In genomic region chr6:34028933-34029745, GRCm38 (mm10) we compare ENCODE assay signal across 8 mouse cellular contexts. TPM values are rescaled to one million over a fixed set of nuclear protein-coding genes. Genes with fewer than 3 reads are reported as not detected.
A peak's percentile ranks its signal among the peaks of the same experiment; 100 is the strongest.
DNase-seq lines count a peak whose midpoint lies in the region; ATAC-seq and TF ChIP-seq lines count a peak whose summit lies in the region.

Lrguk (plus strand) TSS chr6:34029448.

- H3K4me2 ChIP-seq in forebrain, embryonic 14.5 days (ENCODE audit: low read length): peak within 1 kb of the TSS; percentile 81

- intact Hi-C loops in heart, postnatal 25 days (cut with DNase I): no loop called here

- TF ChIP-seq CTCF in E14TG2a.4 (conservative IDR thresholded peaks at IDR 0.05; ENCODE audit: low read length): no peak
- no peak for TF ChIP-seq CTCF in lung, adult 2 months (IDR thresholded peaks at IDR 0.05; ENCODE audit: insufficient read depth, low read length)

- H3K4me1 ChIP-seq in E14TG2a.4 (replicated peaks; ENCODE audit: low read depth, low read length): peaks cover 11% of the 10 kb centered on the region; the same call in 1 of the 2 replicates
- H3K4me1 ChIP-seq in forebrain, embryonic 14.5 days (ENCODE audit: control insufficient read depth, insufficient read depth, low read length): 0 out of 2 replicates have a peak, but pooled peaks cover 4% of the 10 kb centered on the region
- no peaks in the 10 kb centered on the region; the same call in 1 of the 2 replicates for H3K4me1 ChIP-seq in lung, adult 2 months (ENCODE audit: control insufficient read depth, insufficient read depth, low read length)

- 0 out of 2 replicates have a peak, but pooled peaks have one; percentile 2 for TF ChIP-seq POLR2A in lung, adult 2 months (IDR thresholded peaks at IDR 0.05; ENCODE audit: borderline replicate concordance, extremely low read depth, low read depth, low read length)

- H3K9ac ChIP-seq in forebrain, embryonic 14.5 days (ENCODE audit: low read length): peak within 1 kb of the TSS; percentile 66

- H3K27ac ChIP-seq in forebrain, embryonic 14.5 days (ENCODE audit: low read depth, low read length): 0 out of 2 replicates have a peak within 1 kb of the TSS, but pooled peaks have one; percentile 45

- 0 out of 2 replicates have a peak, but pooled peaks cover 7% of the 10 kb centered on the region for H3K27me3 ChIP-seq in E14TG2a.4 (ENCODE audit: insufficient read depth, low read length)
- no peaks in the 10 kb centered on the region for H3K27me3 ChIP-seq in forebrain, embryonic 14.5 days (replicated peaks; ENCODE audit: control insufficient read depth, insufficient read depth, low read length)

- 3% methylated on average over 32 of the region's 32 CpGs for WGBS in forebrain, embryonic 14.5 days
- WGBS in lung, adult 2 months: 5% methylated on average over 32 of the region's 32 CpGs

- peak; percentile 80 for DNase-seq in c-Kit-positive CD71-positive TER-119-negative erythroid progenitor cells, embryonic 14.5 days (ENCODE audit: low read depth)
- peak; percentile 96 for DNase-seq in forebrain, embryonic 14.5 days (ENCODE audit: low spot score)
- peak; percentile 65 for DNase-seq in heart, postnatal 25 days (ENCODE audit: low spot score)
- DNase-seq in layer of hippocampus, adult 18-20 months (ENCODE audit: low spot score in 2 of 2): peak; percentile 82 to 92
- DNase-seq in lung, adult 2 months: peak; percentile 77
- DNase-seq in thymus, adult 18-20 months: peak; percentile 79 to 81

- ATAC-seq in forebrain, embryonic 14.5 days: peak; percentile 98
- ATAC-seq in neutrophil, adult 5-6 weeks (ENCODE audit: extremely low read depth, insufficient number of reproducible peaks, low FRiP score, poor library complexity, severe bottlenecking): peak; percentile 85

- H3K9me3 ChIP-seq in E14TG2a.4 (ENCODE audit: low read length): peaks cover 4% of the 10 kb centered on the region; the same call in 1 of the 2 replicates
- H3K9me3 ChIP-seq in forebrain, embryonic 14.5 days (replicated peaks; ENCODE audit: control insufficient read depth, low read length): no peaks in the 10 kb centered on the region

- H3K36me3 ChIP-seq in E14TG2a.4 (ENCODE audit: insufficient read depth, low read length): no peaks in the 10 kb centered on the region
- no peaks in the 10 kb centered on the region for H3K36me3 ChIP-seq in forebrain, embryonic 14.5 days (ENCODE audit: control insufficient read depth, insufficient read depth, low read length)

- peak within 1 kb of the TSS; percentile 87 for H3K4me3 ChIP-seq in E14TG2a.4 (replicated peaks; ENCODE audit: low read length)
- H3K4me3 ChIP-seq in forebrain, embryonic 14.5 days (ENCODE audit: low read depth, low read length): peak within 1 kb of the TSS; percentile 51
- H3K4me3 ChIP-seq in lung, adult 2 months (replicated peaks; ENCODE audit: extremely low read depth, low read depth, low read length): peak within 1 kb of the TSS; percentile 60

RNA-seq across cellular contexts. Expression of gene Lrguk, which starts in this region (rescaled TPM):
- 1.0 and 1.1 TPM in 2 replicates for polyA plus RNA-seq in forebrain, embryonic 14.5 days (2014; fragmentation: Nextera tagmentation; extraction: Ambion mirVana)
- total RNA-seq in heart, postnatal 25 days (2021): under 1 TPM in 1 of 2 experiments, not detected in 1; 0.13 TPM
- total RNA-seq in layer of hippocampus, adult 18-20 months (2021): 1 to 10 TPM; 1.8 to 2.3 TPM
- polyA plus RNA-seq in lung, adult 2 months (2012; rRNA removed): 1.5 and 2.1 TPM in 2 replicates
- not detected in 2 replicates for total RNA-seq in neutrophil, adult 5-6 weeks (2017)

Comparison
In these comparisons a context has a peak if more than half of its experiments do, and no peak if none do; other contexts are left out.
1. Peak in every context shown above with its lines: DNase-seq, ATAC-seq, H3K4me3 ChIP-seq and H3K27ac ChIP-seq.
2. Peak in DNase-seq in heart, postnatal 25 days; RNA of the gene not detected or under 1 TPM.
3. Peak in ATAC-seq in neutrophil, adult 5-6 weeks; RNA of the gene not detected or under 1 TPM.